Mouse (Mus musculus): ENCODE measurements at regions not wholly inside any gene's neighbourhood (a gene's known extent, or its start where the extent isn't known, plus 50 kb on each side); places are given as distances from the start of the nearest gene placed in this dataset.
"Not testable (repeated sequence)": the region's sequence is repeated elsewhere in the genome, so short reads cannot be mapped to it uniquely, and the experiment has no call there.

- DNase-seq (ENCODE audit: low read depth, low spot score): no peak
These were observed 57.8 kb upstream of the Cry1 start for GRCm38 (mm10) chr10:85242701-85243100.

GRCm38 (mm10) chr10:85243556-85243955 lies 58.7 kb upstream of the Cry1 start:
- DNase-seq (ENCODE audit: low read depth, low spot score): no peak

- no peak for DNase-seq (ENCODE audit: low read depth, low spot score)
These were observed 80.9 kb upstream of the Cry1 start for GRCm38 (mm10) chr10:85265746-85266145.

GRCm38 (mm10) chr10:85266148-85266547 lies 81.3 kb upstream of the Cry1 start:
- DNase-seq (ENCODE audit: low read depth, low spot score): no peak

GRCm38 (mm10) chr10:85266796-85267195 lies 81.9 kb upstream of the Cry1 start:
- no peak for DNase-seq (ENCODE audit: low read depth, low spot score)

GRCm38 (mm10) chr10:85270209-85270608 lies 85.3 kb upstream of the Cry1 start:
- DNase-seq (ENCODE audit: low read depth, low spot score): no peak

GRCm38 (mm10) chr10:85276793-85277192 lies 91.9 kb upstream of the Cry1 start:
- DNase-seq (ENCODE audit: low read depth, low spot score): no peak

- no peak for DNase-seq (ENCODE audit: low read depth, low spot score)
These were observed 94.7 kb upstream of the Btbd11 start for GRCm38 (mm10) chr10:85291733-85292476.

GRCm38 (mm10) chr10:85292477-85292855 lies 94.1 kb upstream of the Btbd11 start:
- no peak for DNase-seq (ENCODE audit: low read depth, low spot score)

- no peak for DNase-seq (ENCODE audit: low read depth, low spot score)
These were observed 93.4 kb upstream of the Btbd11 start for GRCm38 (mm10) chr10:85293071-85293783.

- no peak for DNase-seq (ENCODE audit: low read depth, low spot score)
These were observed 91.3 kb upstream of the Btbd11 start for GRCm38 (mm10) chr10:85295133-85295887.

- DNase-seq (ENCODE audit: low read depth, low spot score): no peak
These were observed 74.8 kb upstream of the Btbd11 start for GRCm38 (mm10) chr10:85311781-85312180.

GRCm38 (mm10) chr10:85313331-85313730 lies 73.3 kb upstream of the Btbd11 start:
- not testable (repeated sequence) for DNase-seq (ENCODE audit: low read depth, low spot score)

- no peak for DNase-seq (ENCODE audit: low read depth, low spot score)
These were observed 65.6 kb upstream of the Btbd11 start for GRCm38 (mm10) chr10:85320971-85321370.

GRCm38 (mm10) chr10:85322280-85322679 lies 64.3 kb upstream of the Btbd11 start:
- no peak for DNase-seq (ENCODE audit: low read depth, low spot score)

GRCm38 (mm10) chr10:85329382-85329781 lies 57.2 kb upstream of the Btbd11 start:
- DNase-seq (ENCODE audit: low read depth, low spot score): no peak

GRCm38 (mm10) chr10:85330938-85331691 lies 55.5 kb upstream of the Btbd11 start:
- peak; percentile 34 for DNase-seq (ENCODE audit: low read depth, low spot score)
